Mouse (Mus musculus): ENCODE data around the gene Wap.

GRCm38 (mm10) chr11:6605491-6606399, 32.7 kb downstream of the Wap start, which contains the start of gene Nacad:
- TF ChIP-seq POLR2A (IDR thresholded peaks at IDR 0.05; ENCODE audit: borderline replicate concordance, extremely low read depth, low read depth, low read length): no peak
- TF ChIP-seq CTCF (IDR thresholded peaks at IDR 0.05; ENCODE audit: insufficient read depth, low read length): no peak
